Mouse (Mus musculus): ENCODE results near the gene Prss16.

The Prss16 gene

GRCm38 (mm10) chr13:22026058-22027031, 16.8 kb upstream of the Prss16 start:
- CTCF ChIA-PET = no interaction called here
- POLR2A ChIA-PET = interaction anchor here in 3 of 4 experiments (0.6 to 1.2 kb wide), 13 partner anchors 8 to 108 kb away, joined by 3 to 7 read pairs (median 4); partner anchors contain the start of genes Hist1h2ah (in 3 of the 3) and Hist1h2bk (in 3 of the 3)

GRCm38 (mm10) chr13:22022241-22022640, 12.7 kb upstream of the Prss16 start:
- CTCF ChIA-PET = interaction anchor here (0.6 to 1.0 kb wide), 7 partner anchors 27 to 1409 kb away, joined by 3 to 9 read pairs (median 3); no protein-coding TSS in a partner anchor
- POLR2A ChIA-PET = interaction anchor here (0.6 to 5.4 kb wide), 31 partner anchors 9 to 1548 kb away, joined by 3 to 31 read pairs (median 4); partner anchors contain the start of genes Hist1h2ag (in 3 of the 4), Hist1h2ah (in 3 of the 4), Hist1h2bj (in 3 of the 4) and Hist1h2bk (in 3 of the 4)

DNA sequence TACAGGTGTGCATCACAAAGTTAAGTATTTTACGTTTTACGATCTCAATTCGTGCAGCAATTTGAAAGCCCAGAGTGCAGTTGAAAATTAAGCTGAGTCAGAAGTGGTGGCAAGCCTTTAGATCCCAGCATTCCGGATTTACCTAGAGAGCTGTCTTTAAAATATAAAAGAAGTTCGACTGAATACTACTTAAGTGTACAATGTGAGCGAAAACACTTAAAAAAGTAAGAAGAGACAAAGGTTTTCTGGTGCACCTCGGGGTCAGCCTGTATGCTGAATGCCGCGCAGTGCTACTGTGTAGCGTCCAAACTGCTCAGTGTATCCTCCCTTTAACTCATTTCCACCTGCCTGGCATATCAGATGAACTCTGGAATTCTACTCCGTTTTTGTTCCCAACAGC, 12.0 kb upstream of the Prss16 start:
- POLR2A ChIA-PET = interaction anchor here in 3 of 4 experiments (0.6 to 5.4 kb wide), 27 partner anchors 10 to 1549 kb away, joined by 3 to 31 read pairs (median 4); partner anchors contain the start of genes Hist1h2ag (in 3 of the 3), Hist1h2ah (in 3 of the 3), Hist1h2bj (in 3 of the 3) and Hist1h2bk (in 3 of the 3)
- CTCF ChIA-PET = interaction anchor here in 3 of 4 experiments (0.5 to 1.0 kb wide), 4 partner anchors 26 to 1380 kb away, joined by 3 to 4 read pairs (median 3); no protein-coding TSS in a partner anchor

DNA sequence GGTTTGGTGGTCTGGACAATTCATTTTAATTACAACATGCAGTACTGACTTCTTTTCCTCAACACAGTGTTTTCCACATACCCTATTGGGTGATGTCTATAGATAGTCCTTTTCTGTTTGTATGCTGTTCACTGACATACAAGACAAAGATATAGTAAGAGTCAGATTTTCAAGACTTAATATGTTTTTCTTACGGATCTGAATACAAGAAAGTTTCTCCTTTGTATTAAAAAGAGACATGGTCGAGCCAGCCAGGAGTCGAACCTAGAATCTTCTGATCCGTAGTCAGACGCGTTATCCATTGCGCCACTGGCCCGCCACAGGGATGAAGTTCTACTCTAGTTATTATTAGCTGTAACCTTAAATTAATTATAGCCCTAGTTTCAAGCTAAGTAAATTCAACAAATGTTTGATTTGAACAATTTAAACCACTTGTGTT, 11.4 kb upstream of the Prss16 start:
- ChIA-PET POLR2A (interaction anchor here in 3 of 4 experiments (0.6 to 5.4 kb wide), 15 partner anchors 13 to 1380 kb away, joined by 3 to 31 read pairs (median 4); partner anchors contain the start of genes Hist1h2ah (in 3 of the 3), Hist1h2bk (in 3 of the 3), Hist1h2ag (in 2 of the 3) and Hist1h2bj (in 2 of the 3)), CTCF (interaction anchor here in 1 of 4 experiments (0.5 kb wide), 1 partner anchor 821 kb away, joined by 3 read pairs; no protein-coding TSS in a partner anchor)

- CTCF ChIA-PET = no interaction called here
- POLR2A ChIA-PET = interaction anchor here (0.6 to 7.4 kb wide), 24 partner anchors 11 to 1535 kb away, joined by 3 to 47 read pairs (median 4); partner anchors contain the start of genes Hist1h2ah (in 3 of the 4), Hist1h2bk (in 3 of the 4), Hist1h2ag (in 2 of the 4) and Hist1h2bj (in 2 of the 4)
These were observed 10.6 kb upstream of the Prss16 start for GRCm38 (mm10) chr13:22019934-22020835.

- POLR2A ChIA-PET = interaction anchor here (0.9 to 7.4 kb wide), 16 partner anchors 8 to 236 kb away, joined by 3 to 47 read pairs (median 4); partner anchors contain the start of genes Hist1h1b (in 1 of the 4), Hist1h2ag (in 1 of the 4), Hist1h2ah (in 1 of the 4) and Hist1h2bj (in 1 of the 4)
These were observed 6.2 kb upstream of the Prss16 start for GRCm38 (mm10) chr13:22015479-22016450.

GRCm38 (mm10) chr13:22014411-22014845, 4.9 kb upstream of the Prss16 start:
- ChIA-PET CTCF (interaction anchor here in 1 of 4 experiments (0.8 to 1.7 kb wide), 2 partner anchors 15 to 1387 kb away, joined by 3 to 4 read pairs; no protein-coding TSS in a partner anchor), POLR2A (interaction anchor here (0.7 to 7.4 kb wide), 14 partner anchors 8 to 1520 kb away, joined by 3 to 47 read pairs (median 4); partner anchors contain the start of genes Hist1h2af (in 1 of the 4), Hist1h2ag (in 1 of the 4), Hist1h2ah (in 1 of the 4) and Hist1h2bj (in 1 of the 4))

More at GRCm38 (mm10) chr13:22015479-22016450, 6.2 kb upstream of the Prss16 start:
- CTCF ChIA-PET = interaction anchor here in 2 of 4 experiments (0.5 to 1.7 kb wide), 5 partner anchors 10 to 107 kb away, joined by 3 to 4 read pairs (median 3); no protein-coding TSS in a partner anchor

DNA sequence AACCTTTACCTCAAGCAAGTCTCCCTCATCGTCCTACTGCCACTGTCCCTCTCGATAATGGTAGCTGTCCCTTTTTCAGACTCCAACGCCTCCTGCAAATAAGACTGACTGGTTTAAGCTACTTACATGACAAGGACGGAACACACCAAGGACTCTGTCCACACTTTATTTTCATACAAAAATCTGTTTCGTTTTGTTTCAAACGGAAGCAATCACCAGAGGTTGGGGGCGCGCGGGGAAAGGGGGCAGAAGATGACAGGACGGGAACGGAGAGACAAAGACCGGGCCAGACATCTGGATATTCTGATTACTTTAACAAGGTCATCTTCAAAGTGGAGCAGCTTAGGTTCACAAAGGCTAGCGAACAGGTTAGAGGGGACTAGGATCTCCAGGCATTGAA, 4.2 kb upstream of the Prss16 start:
- ChIA-PET CTCF (interaction anchor here in 3 of 4 experiments (0.6 to 1.0 kb wide), 4 partner anchors 39 to 1388 kb away, joined by 3 read pairs; no protein-coding TSS in a partner anchor), POLR2A (interaction anchor here in 3 of 4 experiments (0.6 to 7.4 kb wide), 7 partner anchors 7 to 1520 kb away, joined by 3 to 47 read pairs (median 5); partner anchors contain the start of genes Hist1h2af (in 1 of the 3) and Hist1h2ah (in 1 of the 3))

- ChIA-PET CTCF (interaction anchor here in 1 of 4 experiments (0.5 kb wide), 1 partner anchor 1392 kb away, joined by 4 read pairs; no protein-coding TSS in a partner anchor), POLR2A (interaction anchor here in 2 of 4 experiments (1.1 to 3.9 kb wide), 6 partner anchors 9 to 35 kb away, joined by 3 to 22 read pairs (median 6); partner anchors contain the start of genes Hist1h2ag (in 1 of the 2) and Hist1h2bj (in 1 of the 2))
These were observed 835 bp downstream of the Prss16 start for GRCm38 (mm10) chr13:22008707-22009106.

- ChIA-PET CTCF (no interaction called here), POLR2A (interaction anchor here in 2 of 4 experiments (0.7 to 4.0 kb wide), 8 partner anchors 9 to 36 kb away, joined by 3 to 47 read pairs (median 6); partner anchors contain the start of genes Hist1h2ag (in 2 of the 2), Hist1h2bj (in 2 of the 2) and Pom121l2 (in 1 of the 2))
These were observed 1.7 kb downstream of the Prss16 start for GRCm38 (mm10) chr13:22007872-22008271.

- POLR2A ChIA-PET = interaction anchor here in 3 of 4 experiments (0.7 to 4.0 kb wide), 14 partner anchors 10 to 1424 kb away, joined by 3 to 47 read pairs (median 8); partner anchors contain the start of genes Hist1h2ag (in 2 of the 3), Hist1h2bj (in 2 of the 3), Pom121l2 (in 2 of the 3) and Hist1h2ah (in 1 of the 3)
- CTCF ChIA-PET = interaction anchor here in 3 of 4 experiments (0.6 to 1.7 kb wide), 4 partner anchors 12 to 1429 kb away, joined by 3 to 4 read pairs (median 3); partner anchors contain the start of gene Pom121l2 (in 1 of the 3)
These were observed 2.4 kb downstream of the Prss16 start for GRCm38 (mm10) chr13:22007121-22007510.

GRCm38 (mm10) chr13:22006334-22007120, 3.0 kb downstream of the Prss16 start:
- ChIA-PET CTCF (interaction anchor here in 3 of 4 experiments (0.6 to 2.1 kb wide), 9 partner anchors 9 to 126 kb away, joined by 3 to 7 read pairs (median 3); partner anchors contain the start of gene Pom121l2 (in 1 of the 3)), POLR2A (interaction anchor here (0.6 to 4.0 kb wide), 42 partner anchors 9 to 1677 kb away, joined by 3 to 47 read pairs (median 4); partner anchors contain the start of genes Hist1h2ah (in 3 of the 4), Hist1h2bk (in 3 of the 4), Hist1h2ag (in 2 of the 4) and Hist1h2bj (in 2 of the 4))

- POLR2A ChIA-PET = interaction anchor here (0.6 to 4.0 kb wide), 39 partner anchors 9 to 1678 kb away, joined by 3 to 47 read pairs (median 4); partner anchors contain the start of genes Hist1h2ah (in 3 of the 4), Hist1h2bk (in 3 of the 4), Hist1h2ag (in 2 of the 4) and Hist1h2bj (in 2 of the 4)
- CTCF ChIA-PET = interaction anchor here in 3 of 4 experiments (0.6 to 2.1 kb wide), 10 partner anchors 9 to 178 kb away, joined by 3 to 7 read pairs (median 3); no protein-coding TSS in a partner anchor
These were observed 3.8 kb downstream of the Prss16 start for GRCm38 (mm10) chr13:22005605-22006333.
